Mouse (Mus musculus): ENCODE results near the gene Cd164l2.

Gene Cd164l2

GRCm38 (mm10) chr4:133211751-133212561 is at the start of gene Cd164l2, which contains the start of gene Gpr3:
Gene Cd164l2 (plus strand): TSS chr4:133212131.
Gene Gpr3 (minus strand): TSS chr4:133212536.
- DNase-seq (ENCODE audit: extremely low spot score, low spot score): no peak

DNA sequence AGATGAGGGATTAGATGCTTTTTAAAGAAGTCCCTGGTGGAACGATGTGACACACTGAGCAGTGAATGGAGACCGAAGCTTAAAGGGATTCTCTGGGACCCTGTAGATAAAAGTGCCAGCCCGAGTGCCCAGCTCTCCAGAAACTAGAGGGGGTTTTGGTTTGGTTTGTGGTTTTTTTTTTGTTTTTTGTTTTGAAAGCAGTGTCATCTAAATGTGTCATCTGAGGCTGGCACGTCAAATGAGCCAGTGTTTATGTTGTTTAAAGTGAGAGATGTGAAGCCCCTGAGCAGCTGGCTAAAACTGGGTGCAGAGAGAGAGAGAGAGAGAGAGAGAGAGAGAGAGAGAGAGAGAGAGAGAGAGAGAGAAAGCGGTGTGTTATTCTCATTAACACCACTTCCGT is 49.7 kb upstream of the Cd164l2 start:
- no peak for DNase-seq (ENCODE audit: extremely low spot score, low spot score)

DNA sequence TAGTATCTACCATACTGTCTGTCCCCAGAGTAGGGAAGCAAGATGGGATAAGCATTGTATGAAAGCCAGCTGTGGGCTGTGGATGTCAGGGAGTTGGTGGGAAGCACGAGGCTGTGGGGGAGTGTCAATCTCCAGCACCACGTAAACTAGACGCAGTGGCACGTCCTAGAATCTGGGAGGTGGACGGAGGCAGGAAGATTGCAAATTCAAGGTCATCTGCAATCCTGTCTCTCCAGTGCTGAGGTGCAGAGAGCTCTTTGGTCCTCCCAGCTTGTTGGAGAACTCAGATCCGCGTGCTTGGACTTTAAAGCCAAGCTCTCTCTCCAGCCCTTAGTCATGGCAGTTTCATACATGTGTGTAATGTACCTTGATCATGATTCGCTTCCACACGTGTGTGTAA is 45.2 kb upstream of the Cd164l2 start:
- no peak for DNase-seq (ENCODE audit: extremely low spot score, low spot score)

DNA sequence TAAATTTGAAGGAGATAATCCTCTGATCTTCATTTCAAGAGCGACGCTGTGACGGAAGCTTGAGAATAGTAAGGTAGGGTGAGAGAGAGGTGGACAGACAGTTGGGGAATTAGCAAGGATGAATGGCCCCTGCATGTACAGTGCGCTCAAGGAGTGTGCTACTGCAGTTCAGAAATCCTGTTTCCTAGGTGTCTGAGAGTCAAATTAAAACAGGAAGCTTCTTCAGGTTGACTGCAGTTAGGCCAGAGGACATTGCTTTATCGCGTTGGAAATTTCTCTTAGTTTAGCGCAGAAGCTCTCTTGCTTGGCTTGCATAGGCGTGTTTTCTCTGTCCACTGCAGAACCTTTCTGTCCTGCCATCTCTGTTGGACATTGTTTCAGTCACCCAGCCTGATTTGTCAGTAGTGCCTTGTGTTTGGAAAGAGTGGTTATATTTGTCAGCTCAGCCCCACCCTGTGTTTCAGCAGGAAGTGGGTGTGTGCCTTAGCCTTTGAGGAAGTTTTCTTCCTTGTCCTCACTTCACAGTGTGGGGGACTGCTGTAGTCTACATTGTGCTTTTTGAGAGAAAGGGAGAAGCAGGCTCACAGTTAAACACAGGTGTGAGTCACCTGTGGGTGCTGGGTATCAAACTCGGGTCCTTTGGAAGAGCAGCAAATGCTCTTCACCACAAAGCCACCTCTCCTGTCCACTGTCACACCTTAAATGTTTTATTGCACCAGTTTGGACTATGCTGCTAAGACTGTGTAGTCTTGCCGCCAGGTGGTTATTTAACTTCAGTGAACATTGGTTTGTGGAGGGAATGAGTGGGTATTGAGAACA is 42.5 kb upstream of the Cd164l2 start:
- no peak for DNase-seq (ENCODE audit: extremely low spot score, low spot score)

DNA sequence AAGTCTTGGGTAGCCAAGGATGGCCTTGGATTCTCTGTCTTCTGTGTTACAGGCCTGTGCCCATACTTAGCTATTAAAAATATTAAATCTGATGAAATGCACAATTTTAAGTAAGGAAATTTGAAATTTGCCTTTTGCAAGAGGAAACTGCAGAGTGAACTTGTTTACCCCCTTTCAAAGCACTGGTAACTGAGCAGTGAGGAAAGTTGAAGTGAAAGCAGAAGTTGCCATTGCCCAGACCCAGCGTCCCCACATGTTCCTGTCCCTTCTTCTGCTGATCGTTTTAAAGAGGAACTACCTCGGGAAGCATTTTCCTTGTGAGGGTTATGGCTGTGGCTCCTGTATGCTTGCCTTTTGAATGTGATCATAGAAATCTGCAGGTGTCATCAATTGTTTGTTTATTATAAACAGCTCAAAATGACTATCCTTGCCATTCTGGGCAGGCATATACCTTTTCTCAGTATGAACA is 41.8 kb upstream of the Cd164l2 start:
- DNase-seq (ENCODE audit: extremely low spot score, low spot score): no peak

- no peak for DNase-seq (ENCODE audit: extremely low spot score, low spot score)
Measured at GRCm38 (mm10) chr4:133170616-133171015, 41.3 kb upstream of the Cd164l2 start.

- no peak for DNase-seq (ENCODE audit: extremely low spot score, low spot score)
Measured at GRCm38 (mm10) chr4:133172451-133172850, 39.5 kb upstream of the Cd164l2 start.

DNA sequence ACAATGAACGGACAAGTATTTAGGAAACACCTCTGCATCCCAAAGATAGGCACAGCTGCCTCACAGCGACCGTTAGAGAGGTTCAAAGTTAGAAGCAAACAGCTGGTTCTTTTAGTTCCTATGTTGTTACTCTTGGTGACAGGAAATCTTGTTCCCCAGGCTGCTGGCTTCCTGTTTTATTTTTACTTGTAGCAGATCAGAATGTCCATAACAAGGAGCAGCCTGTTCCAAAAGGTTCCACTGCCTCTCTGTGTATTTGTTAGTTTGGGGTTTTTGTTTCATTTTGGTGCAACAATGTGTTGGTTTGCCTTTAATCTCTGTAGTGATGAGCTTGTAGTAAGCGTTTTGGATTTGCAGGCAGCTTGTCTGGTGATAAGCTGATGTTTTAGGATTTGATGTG is 37.6 kb upstream of the Cd164l2 start:
- DNase-seq (ENCODE audit: extremely low spot score, low spot score): no peak

DNA sequence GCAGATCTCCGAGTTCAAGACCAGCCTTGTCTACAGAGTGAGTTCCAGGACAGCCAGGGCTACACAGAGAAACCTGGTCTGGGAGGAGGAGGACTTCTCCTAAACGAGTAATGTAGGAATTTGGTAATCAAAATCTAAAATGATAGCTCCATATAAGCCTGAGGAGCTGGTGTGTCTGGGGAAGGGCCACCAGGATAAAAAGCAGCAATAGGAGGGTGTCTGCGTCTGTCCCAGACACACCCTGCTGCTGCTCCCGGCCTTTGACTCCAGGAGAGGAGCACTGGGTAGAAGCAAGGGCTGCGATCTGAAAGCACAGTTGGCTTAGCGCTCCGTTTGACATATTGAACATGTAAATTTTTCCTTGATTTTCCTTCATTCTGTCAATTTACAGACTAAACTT is 36.7 kb upstream of the Cd164l2 start:
- no peak for DNase-seq (ENCODE audit: extremely low spot score, low spot score)

DNA sequence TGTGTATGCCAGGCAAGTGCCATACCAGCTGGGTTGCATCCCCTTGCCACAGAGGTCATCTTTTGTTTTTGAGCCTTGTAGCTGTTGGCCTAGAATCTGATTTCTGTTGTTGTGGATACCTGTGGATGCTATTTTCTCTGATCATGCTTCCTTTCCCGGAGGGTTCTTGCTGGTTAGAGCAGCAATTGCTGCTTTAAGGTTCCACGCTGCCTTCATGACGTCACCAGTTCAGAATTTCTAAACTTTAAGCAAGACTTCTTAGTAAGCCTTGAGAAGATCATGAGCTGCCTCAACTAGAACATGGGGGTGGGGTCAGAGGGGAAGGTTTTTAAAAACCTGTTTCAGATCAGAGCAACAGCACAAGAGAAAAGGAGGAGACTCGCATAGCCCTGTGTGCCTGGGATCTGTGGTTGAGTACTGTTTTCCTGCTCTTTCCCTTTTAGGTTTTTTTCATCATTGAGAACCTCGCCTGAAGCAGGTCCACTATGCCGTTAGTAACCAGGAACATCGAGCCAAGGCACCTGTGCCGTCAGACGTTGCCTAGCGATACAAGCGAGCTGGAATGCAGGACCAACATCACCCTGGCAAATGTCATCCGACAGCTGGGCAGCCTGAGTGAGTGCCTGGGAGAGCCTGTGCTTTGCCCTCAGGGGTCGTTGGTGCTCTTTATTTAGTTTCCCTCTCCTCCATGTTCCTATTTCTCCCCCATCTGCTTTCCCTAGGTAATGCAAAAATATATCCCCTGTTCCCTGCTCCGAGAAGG is 35.8 kb upstream of the Cd164l2 start:
- DNase-seq (ENCODE audit: extremely low spot score, low spot score): no peak

DNA sequence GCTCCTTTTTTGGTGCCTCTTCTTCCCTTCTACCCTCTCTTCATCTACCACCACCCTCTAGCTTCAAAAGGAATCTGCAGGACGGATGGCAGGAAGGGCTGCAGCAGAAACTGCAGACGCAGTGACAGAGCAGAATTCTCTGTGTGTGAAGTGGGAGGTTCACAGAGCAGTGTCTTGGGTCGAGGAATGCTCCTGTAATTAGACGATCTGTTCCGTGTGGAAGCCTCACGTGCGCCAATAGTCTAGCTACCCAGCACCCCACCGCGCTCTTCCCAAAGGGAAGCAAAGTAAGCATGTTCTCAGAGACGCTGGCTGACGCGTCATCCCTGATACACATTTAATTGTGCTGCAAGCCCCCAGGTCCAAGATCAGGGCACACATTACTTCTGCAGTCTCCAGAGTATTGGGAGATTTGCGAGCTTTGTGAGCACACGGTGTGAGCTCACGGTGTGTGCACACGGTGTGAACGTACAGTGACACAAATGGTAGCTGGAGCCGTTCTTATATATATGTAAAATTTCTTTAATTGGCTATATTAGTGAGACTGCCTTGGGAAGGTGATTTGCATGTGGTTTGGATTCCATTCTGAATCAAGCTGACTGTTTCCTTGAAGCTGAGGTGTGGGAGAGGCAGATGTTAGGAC is 35.0 kb upstream of the Cd164l2 start:
- no peak for DNase-seq (ENCODE audit: extremely low spot score, low spot score)

GRCm38 (mm10) chr4:133178305-133178704 is 33.6 kb upstream of the Cd164l2 start:
- DNase-seq (ENCODE audit: extremely low spot score, low spot score): no peak

GRCm38 (mm10) chr4:133179258-133179657 is 32.7 kb upstream of the Cd164l2 start:
- no peak for DNase-seq (ENCODE audit: extremely low spot score, low spot score)

- DNase-seq (ENCODE audit: extremely low spot score, low spot score): no peak
Measured at GRCm38 (mm10) chr4:133182439-133183033, 29.4 kb upstream of the Cd164l2 start.

DNA sequence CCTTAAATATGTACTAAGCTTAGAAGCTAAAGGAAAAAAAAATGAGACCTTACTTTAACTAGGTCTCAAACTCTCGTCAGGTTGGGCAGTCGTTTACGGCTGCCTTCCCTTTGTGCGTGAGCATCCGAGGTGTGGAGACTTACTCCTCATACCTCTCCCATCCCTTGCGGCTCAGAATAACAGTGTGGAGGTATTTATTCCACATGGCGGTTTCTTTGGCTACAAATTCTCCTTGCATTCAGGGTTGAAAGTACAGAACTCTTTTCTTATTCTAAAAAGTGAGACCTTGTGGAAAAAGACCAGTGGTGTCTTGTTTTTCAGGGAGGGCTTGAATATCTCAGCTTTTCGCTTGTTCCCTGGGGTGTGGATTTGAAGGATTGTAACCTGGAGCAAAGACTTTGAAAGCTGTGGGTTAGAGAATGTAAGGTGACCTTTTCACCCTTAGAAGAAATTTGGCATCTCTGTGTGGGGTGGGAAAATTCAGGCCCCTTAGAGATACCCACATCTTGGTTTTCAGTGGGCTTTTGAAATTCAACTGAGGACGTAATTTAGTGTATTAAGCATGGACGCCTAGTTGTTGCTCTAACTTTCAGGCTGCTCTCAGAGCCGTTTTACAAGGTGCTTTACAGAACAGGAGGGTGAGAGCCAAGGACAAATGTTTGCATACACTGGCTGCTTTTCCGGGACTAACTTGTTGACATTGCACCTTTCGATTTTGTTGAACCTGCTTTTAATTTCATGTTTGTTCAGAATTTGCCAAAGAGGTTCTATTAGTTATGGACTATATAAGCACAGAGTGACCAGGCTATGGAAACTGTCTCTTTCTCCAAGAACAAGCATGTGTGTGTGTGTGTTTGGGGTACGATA is 27.7 kb upstream of the Cd164l2 start:
- no peak for DNase-seq (ENCODE audit: extremely low spot score, low spot score)

DNA sequence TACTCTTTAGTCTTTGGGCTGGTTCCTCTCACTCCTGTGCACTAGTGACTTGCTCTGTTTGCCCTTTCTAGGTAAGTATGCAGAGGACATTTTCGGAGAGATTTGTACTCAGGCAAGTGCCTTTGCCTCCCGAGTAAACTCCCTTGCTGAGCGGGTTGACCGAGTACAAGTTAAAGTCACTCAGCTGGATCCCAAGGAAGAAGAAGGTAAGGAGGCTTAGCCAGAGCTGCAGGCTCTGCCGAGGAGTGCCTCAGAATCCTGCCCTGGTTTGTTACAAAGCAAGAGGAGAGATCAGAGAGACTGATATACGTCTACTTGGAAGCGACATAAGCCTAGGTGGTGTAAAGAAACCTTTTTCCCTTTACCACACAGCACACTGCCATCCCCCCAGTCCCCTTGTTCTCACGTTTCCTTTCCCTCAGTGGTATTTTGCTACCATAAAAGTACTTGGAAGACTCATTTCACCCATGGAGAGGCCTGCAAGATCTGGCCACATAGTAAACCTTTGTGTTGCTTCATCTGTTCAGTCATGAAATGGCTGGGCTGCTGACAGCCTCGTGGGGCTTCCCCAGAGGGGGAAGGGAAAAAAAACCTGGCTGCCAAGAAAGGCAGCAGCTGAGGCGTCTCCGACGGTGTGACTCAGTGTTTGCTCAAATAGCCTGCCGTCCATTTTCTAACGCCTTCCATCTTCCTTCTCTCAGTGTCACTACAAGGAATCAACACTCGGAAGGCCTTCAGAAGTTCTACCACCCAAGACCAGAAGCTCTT is 26.8 kb upstream of the Cd164l2 start:
- DNase-seq (ENCODE audit: extremely low spot score, low spot score): no peak

GRCm38 (mm10) chr4:133185893-133186292 is 26.0 kb upstream of the Cd164l2 start:
- DNase-seq (ENCODE audit: extremely low spot score, low spot score): no peak

- DNase-seq (ENCODE audit: extremely low spot score, low spot score): no peak
Measured at GRCm38 (mm10) chr4:133186856-133187255, 25.1 kb upstream of the Cd164l2 start.

DNA sequence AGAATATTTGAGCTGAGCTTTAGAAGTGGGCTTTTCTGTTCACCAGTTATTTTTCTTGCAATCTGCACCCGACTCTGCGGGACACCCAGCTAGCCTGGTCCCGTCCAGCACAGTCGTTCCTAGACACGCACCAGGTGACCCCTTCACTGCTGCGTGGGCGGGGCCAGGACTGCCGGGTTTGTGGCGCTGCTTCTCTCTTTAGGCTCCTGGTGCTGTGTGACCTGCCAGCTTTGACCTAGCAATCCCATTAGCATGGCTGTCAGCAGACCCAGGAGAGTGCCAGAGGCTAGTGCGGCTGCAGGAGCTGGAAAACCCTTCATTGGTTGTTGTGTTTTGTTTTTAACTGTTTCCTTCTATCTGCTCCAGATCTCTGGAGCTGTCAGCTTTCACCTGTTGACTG is 22.5 kb upstream of the Cd164l2 start:
- DNase-seq (ENCODE audit: extremely low spot score, low spot score): no peak
